In genomic region chr9:118891593-118891992, GRCm38 (mm10) we compare ENCODE assay signal across 10 mouse cellular contexts. TPM values are rescaled to one million over a fixed set of nuclear protein-coding genes. Genes with fewer than 3 reads are reported as not detected.
DNase-seq lines count a peak whose midpoint lies in the region; ATAC-seq lines count a peak whose summit lies in the region.
"Had no signal": no experiment of that assay in that cellular context is flagged by ENCODE, and none has a peak within 500 bp of the region (broad histone marks: within the 10 kb centered on the region; RNA-seq: fewer than 3 reads in every experiment).

No protein-coding gene starts in this region.

- intact Hi-C loops in gastrocnemius, postnatal 36 days (cut with DNase I): no loop called here

- no peak for ATAC-seq in inflammation-experienced regulatory T-cells, adult 6 months

- DNase-seq in gastrocnemius, adult 18-20 months (ENCODE audit: low spot score): peak; percentile 53
- no peak for DNase-seq in gastrocnemius, postnatal 36 days
- DNase-seq in kidney, postnatal 4 days: peak; percentile 54 to 64
- DNase-seq in kidney, postnatal 25 days: no peak
- peak; percentile 65 for DNase-seq in fibroblast of lung, adult 2 months (ENCODE audit: low read depth)
- peak; percentile 46 for DNase-seq in skeletal muscle tissue, adult 2 months (ENCODE audit: low read depth, low spot score)
- no peak for DNase-seq in frontal cortex, postnatal 36 days (ENCODE audit: low spot score in 2 of 2)
- DNase-seq: adrenal gland, postnatal 10 days; heart, postnatal 36 days had no signal

RNA-seq across cellular contexts. Expression of gene Ctdspl, which starts 34.7 kb away (rescaled TPM):
- total RNA-seq in gastrocnemius, adult 18-20 months (2021): 1 to 10 TPM; 3.0 to 3.7 TPM
- 1 to 10 TPM; 4.9 to 5.1 TPM for total RNA-seq in gastrocnemius, postnatal 36 days (2021)
- polyA plus RNA-seq in inflammation-experienced regulatory T-cells, adult 6 months (2017; shearing (Covaris generic)): 1 to 10 TPM; 1.0 to 1.3 (median 1.3) TPM

Comparison
In these comparisons a context has a peak if more than half of its experiments do, and no peak if none do; other contexts are left out.
1. DNase-seq: peak in gastrocnemius, adult 18-20 months (single experiment), kidney, postnatal 4 days (2 of 2), fibroblast of lung, adult 2 months (single experiment) and skeletal muscle tissue, adult 2 months (single experiment); none in gastrocnemius, postnatal 36 days (0 of 2), kidney, postnatal 25 days (0 of 2) and frontal cortex, postnatal 36 days (0 of 2).